Mouse (Mus musculus) heart, embryonic 14.5 days (tissue): ENCODE measurements at regions not wholly inside any gene's neighbourhood (a gene's known extent, or its start where the extent isn't known, plus 50 kb on each side); places are given as distances from the start of the nearest gene placed in this dataset.

Experiments
- ATAC-seq: fragments of 200-750 bp; cut with Nextera tagmentation; 2 replicates; pipeline ENCODE4 v1.8.0; 2017; ENCODE audit warnings: low read depth, moderate TSS enrichment; ENCODE audit not compliant: insufficient number of reproducible peaks, insufficient read depth, low FRiP score
- H3K27ac ChIP-seq, 2 experiments: fragments of 200-500 bp in 1 of 2; fragments of 300-500 bp in 1 of 2; sonication (generic) in 1 of 2; replicated peaks in 1 of 2; 2 replicates each; pipeline ENCODE4 v1.5.1; 2012 to 2014; ENCODE audit warnings: low read depth in 2 of 2, low read length in 2 of 2, control low read depth in 1 of 2, mild to moderate bottlenecking in 1 of 2, mixed read lengths in 1 of 2; ENCODE audit not compliant: control insufficient read depth in 1 of 2, insufficient read depth in 1 of 2
- H3K27me3 ChIP-seq: fragments of 300-500 bp; sonication (generic); 2 replicates; pipeline ENCODE4 v1.6.1; 2014; ENCODE audit warnings: mild to moderate bottlenecking, low read length, control low read depth; ENCODE audit not compliant: control insufficient read depth, insufficient read depth
- H3K36me3 ChIP-seq: fragments of 300-500 bp; sonication (generic); 2 replicates; pipeline ENCODE4 v1.6.1; 2014; ENCODE audit warnings: mild to moderate bottlenecking, control low read depth, low read length, mixed read lengths; ENCODE audit not compliant: control insufficient read depth, insufficient read depth
- H3K4me1 ChIP-seq, 2 experiments: fragments of 200-500 bp in 1 of 2; fragments of 300-500 bp in 1 of 2; sonication (generic) in 1 of 2; 2 replicates each; pipeline ENCODE4 v1.6.1; 2012 to 2014; ENCODE audit warnings: low read length in 2 of 2, control low read depth in 1 of 2, mixed read lengths in 1 of 2; ENCODE audit not compliant: control insufficient read depth in 2 of 2, insufficient read depth in 2 of 2
- H3K4me2 ChIP-seq: fragments of 300-500 bp; sonication (generic); 2 replicates; pipeline ENCODE4 v1.6.1; 2014; ENCODE audit warnings: mild to moderate bottlenecking, low read length
- H3K4me3 ChIP-seq, 2 experiments: fragments of 200-500 bp in 1 of 2; fragments of 300-500 bp in 1 of 2; sonication (generic) in 1 of 2; 2 replicates each; pipeline ENCODE4 v1.5.1; 2012 to 2014; ENCODE audit warnings: low read length in 2 of 2, mild to moderate bottlenecking in 2 of 2, control low read depth in 1 of 2, low read depth in 1 of 2, moderate library complexity in 1 of 2; ENCODE audit not compliant: control insufficient read depth in 1 of 2, insufficient read depth in 1 of 2
- H3K9ac ChIP-seq: fragments of 300-500 bp; sonication (generic); 2 replicates; pipeline ENCODE4 v1.6.1; 2014; ENCODE audit warnings: mild to moderate bottlenecking, low read length
- H3K9me3 ChIP-seq: fragments of 300-500 bp; sonication (generic); 2 replicates; pipeline ENCODE4 v1.6.1; 2016; ENCODE audit warnings: low read length, control low read depth; ENCODE audit not compliant: control insufficient read depth
- WGBS: fragments of 180-500 bp; shearing (Covaris S2); extraction: QIAGEN DNeasy Blood & Tissue Kit; methylation state at CpG from one replicate; pipeline ENCODE4 v1.1.7; 2014; 5-methylcytosine and 5-hydroxymethylcytosine counted together

GRCm38 (mm10) chr13:83785643-83786042, 281.8 kb downstream of the Mef2c start:
- Histone ChIP-seq H3K9me3 (no peaks in the 10 kb centered on the region), H3K36me3 (no peaks in the 10 kb centered on the region), H3K4me2 (no peak overlapping the region), H3K27me3 (no peaks in the 10 kb centered on the region), H3K4me1 (no peaks in the 10 kb centered on the region), H3K27ac (no peak overlapping the region), H3K9ac (no peak overlapping the region), H3K4me3 (no peak overlapping the region)
- ATAC-seq = no peak

- Histone ChIP-seq H3K36me3 (no peaks in the 10 kb centered on the region), H3K4me3 (no peak overlapping the region), H3K27me3 (no peaks in the 10 kb centered on the region), H3K9ac (no peak overlapping the region), H3K27ac (no peak overlapping the region), H3K9me3 (no peaks in the 10 kb centered on the region), H3K4me1 (no peaks in the 10 kb centered on the region), H3K4me2 (no peak overlapping the region)
- 74% methylated on average over 1 of the region's 1 CpGs for WGBS
- ATAC-seq = no peak
These were observed 305.7 kb downstream of the Mef2c start for GRCm38 (mm10) chr13:83809535-83809934.

DNA sequence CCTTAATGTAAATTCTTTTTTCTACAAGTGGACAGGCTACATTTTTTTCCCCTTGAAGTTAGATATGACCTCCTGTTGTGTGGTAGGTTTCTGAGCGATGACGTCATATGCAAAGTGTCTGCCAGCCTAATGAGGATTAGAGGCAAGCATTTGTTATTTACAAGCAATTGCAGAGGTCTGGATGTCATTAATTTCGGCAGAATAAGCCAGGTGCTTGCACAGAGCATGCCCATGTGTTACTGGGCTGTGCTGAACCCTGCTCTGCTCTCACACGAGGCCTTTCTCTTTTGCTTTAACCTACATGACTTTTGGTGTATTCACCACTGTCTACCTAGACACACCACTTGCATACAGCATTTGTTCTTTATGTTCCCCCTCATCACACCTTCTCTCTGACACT, 316.5 kb downstream of the Mef2c start:
- no peak overlapping the region for H3K27ac ChIP-seq
- no peaks in the 10 kb centered on the region for H3K27me3 ChIP-seq
- no peak overlapping the region for H3K4me2 ChIP-seq
- no peak for ATAC-seq
- H3K9me3 ChIP-seq = no peaks in the 10 kb centered on the region
- no peak overlapping the region for H3K4me3 ChIP-seq
- H3K36me3 ChIP-seq = no peaks in the 10 kb centered on the region
- WGBS = 57% methylated on average over 4 of the region's 4 CpGs
- no peaks in the 10 kb centered on the region for H3K4me1 ChIP-seq
- no peak overlapping the region for H3K9ac ChIP-seq

DNA sequence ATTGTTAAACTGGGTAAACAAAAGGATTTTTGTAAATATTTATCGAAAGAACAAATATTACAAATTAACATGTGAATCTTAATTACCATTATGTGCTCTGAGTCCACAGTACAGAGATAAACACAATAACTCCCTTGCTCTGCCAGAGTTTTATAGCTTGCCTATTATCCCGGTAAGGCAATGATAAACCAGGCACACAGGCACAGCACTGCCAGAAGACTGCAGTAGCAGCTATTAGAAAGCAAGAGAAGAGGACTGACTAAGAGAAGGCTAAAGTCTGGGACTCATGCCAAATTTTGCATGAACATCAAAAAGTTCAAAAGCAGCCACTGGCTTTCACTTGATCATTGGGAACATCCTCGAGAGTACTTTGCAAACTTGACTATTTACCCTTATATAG, 316.9 kb downstream of the Mef2c start:
- Histone ChIP-seq H3K9me3 (no peaks in the 10 kb centered on the region), H3K9ac (no peak overlapping the region), H3K27me3 (no peaks in the 10 kb centered on the region), H3K4me2 (no peak overlapping the region), H3K27ac (no peak overlapping the region), H3K4me3 (no peak overlapping the region), H3K36me3 (no peaks in the 10 kb centered on the region), H3K4me1 (no peaks in the 10 kb centered on the region)
- ATAC-seq = no peak
- 72% methylated on average over 3 of the region's 3 CpGs for whole genome bisulfite sequencing

DNA sequence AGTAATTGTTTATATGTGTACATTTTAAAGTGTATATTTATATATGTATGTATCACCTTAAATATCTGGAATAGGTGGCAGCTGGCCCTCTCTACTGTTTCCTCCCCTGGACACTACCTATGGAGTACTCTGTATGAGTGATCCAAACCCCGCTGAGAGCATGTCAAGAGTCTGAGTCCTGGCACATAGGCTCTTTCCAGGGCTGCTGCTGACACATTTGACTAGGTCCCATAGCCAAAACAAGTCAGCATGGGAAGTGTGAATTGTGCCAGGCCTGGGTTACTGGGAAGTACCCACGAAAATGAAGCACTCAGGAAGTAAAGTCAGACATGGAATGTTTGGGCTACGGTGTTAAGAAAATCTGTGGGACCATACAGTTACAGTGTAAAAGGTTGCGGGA, 321.1 kb downstream of the Mef2c start:
- H3K27me3 ChIP-seq = no peaks in the 10 kb centered on the region
- no peaks in the 10 kb centered on the region for H3K9me3 ChIP-seq
- no peak overlapping the region for H3K4me3 ChIP-seq
- no peak overlapping the region for H3K27ac ChIP-seq
- no peak for ATAC-seq
- no peak overlapping the region for H3K4me2 ChIP-seq
- no peaks in the 10 kb centered on the region for H3K36me3 ChIP-seq
- H3K9ac ChIP-seq = no peak overlapping the region
- H3K4me1 ChIP-seq = no peaks in the 10 kb centered on the region
- 78% methylated on average over 4 of the region's 4 CpGs for WGBS

GRCm38 (mm10) chr13:83826841-83827463, 323.1 kb downstream of the Mef2c start:
- Histone ChIP-seq H3K27ac (no peak overlapping the region), H3K9me3 (no peaks in the 10 kb centered on the region), H3K4me1 (no peaks in the 10 kb centered on the region), H3K36me3 (no peaks in the 10 kb centered on the region), H3K9ac (no peak overlapping the region), H3K4me3 (no peak overlapping the region), H3K4me2 (no peak overlapping the region), H3K27me3 (no peaks in the 10 kb centered on the region)
- 77% methylated on average over 4 of the region's 4 CpGs for WGBS
- ATAC-seq = no peak

DNA sequence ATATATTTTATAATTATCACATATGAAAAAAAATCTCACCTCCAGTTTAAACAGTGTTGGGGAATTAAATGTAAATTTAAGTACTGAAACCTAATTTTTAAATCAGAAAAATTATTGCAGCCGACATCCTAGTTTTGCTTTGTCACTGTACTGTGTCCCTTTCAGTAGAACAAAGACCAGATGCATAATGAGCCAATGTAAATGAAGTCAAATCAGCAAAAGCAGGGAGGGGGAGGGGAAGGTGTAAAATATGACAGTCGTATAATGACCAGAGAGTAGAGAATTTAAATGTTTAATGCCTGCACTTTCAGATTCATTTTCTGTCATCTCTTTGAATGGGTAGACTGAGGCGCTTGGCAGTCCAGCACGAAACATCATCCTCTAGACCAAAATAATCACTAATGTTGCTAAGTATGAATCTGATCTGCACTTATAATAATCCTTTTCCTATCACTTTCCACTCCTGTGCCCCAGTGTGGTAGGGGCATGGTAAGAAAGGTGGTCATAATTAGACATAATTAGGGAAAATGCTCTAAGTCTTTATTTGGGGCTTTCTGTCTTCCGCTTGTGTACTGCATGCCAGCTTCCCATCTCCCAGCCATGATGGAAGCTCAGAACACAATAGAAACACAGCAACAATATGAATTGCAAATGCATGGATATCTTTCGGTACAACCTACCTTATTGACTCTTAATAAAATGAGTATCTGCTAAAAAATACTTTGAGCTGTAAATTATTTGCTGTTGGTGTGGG, 356.0 kb upstream of the Tmem161b start:
- 84% methylated on average over 6 of the region's 6 CpGs for WGBS
- no peak for ATAC-seq
- Histone ChIP-seq H3K27me3 (no peaks in the 10 kb centered on the region), H3K9me3 (no peaks in the 10 kb centered on the region), H3K4me1 (no peaks in the 10 kb centered on the region), H3K4me2 (no peak overlapping the region), H3K9ac (no peak overlapping the region), H3K4me3 (no peak overlapping the region), H3K36me3 (no peaks in the 10 kb centered on the region), H3K27ac (no peak overlapping the region)

DNA sequence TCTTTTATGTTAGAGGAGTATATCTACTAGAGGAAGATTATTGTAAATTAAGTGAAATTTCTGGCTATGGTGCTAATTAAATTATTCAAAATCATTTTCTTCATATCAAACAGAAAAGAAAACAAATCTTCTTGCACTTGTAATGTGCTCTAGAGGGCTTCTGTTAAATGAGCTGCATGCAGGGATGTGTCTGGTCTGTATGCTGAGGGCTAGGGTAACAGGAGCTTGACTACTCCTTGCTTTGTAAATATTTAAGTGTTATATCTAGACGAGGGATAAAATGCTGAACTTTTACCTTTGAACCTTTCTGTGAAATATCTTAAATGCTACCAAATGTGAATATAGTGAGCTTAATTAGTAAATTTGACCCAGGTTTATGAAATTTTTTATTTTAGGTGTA, 354.9 kb upstream of the Tmem161b start:
- no peak for ATAC-seq
- Histone ChIP-seq H3K27ac (no peak overlapping the region), H3K9ac (no peak overlapping the region), H3K4me2 (no peak overlapping the region), H3K9me3 (no peaks in the 10 kb centered on the region), H3K4me3 (no peak overlapping the region), H3K4me1 (no peaks in the 10 kb centered on the region), H3K27me3 (no peaks in the 10 kb centered on the region), H3K36me3 (no peaks in the 10 kb centered on the region)
- WGBS = 56% methylated on average over 1 of the region's 1 CpGs
